Mouse (Mus musculus): ENCODE measurements at regions not wholly inside any gene's neighbourhood (a gene's known extent, or its start where the extent isn't known, plus 50 kb on each side); places are given as distances from the start of the nearest gene placed in this dataset.

- no peak for DNase-seq (ENCODE audit: low read depth)
Measured at GRCm38 (mm10) chr5:126019781-126020180, 488.2 kb downstream of the Tmem132b start.

DNA sequence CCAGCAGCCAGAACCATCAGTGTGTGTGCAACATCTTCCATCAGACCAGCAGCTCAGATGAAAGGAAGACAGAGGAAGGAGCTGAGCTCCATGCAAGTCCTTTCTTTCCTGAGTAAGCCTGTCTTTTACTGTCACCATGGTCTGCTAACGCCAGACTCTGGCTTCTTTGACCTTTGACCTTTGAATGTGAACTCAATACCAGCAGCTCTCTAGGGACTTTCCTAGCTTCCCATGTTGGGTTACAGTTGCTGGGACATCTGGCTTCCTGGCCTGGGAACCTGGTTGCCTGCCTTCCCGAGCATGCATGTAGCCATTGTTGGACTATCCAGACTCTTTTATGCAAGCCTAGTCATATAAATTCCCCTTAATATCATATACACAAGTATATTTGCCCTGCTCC is 492.3 kb downstream of the Tmem132b start:
- DNase-seq (ENCODE audit: low read depth) = no peak

GRCm38 (mm10) chr5:126034846-126035245 is 503.3 kb downstream of the Tmem132b start:
- DNase-seq (ENCODE audit: low read depth) = no peak

- DNase-seq (ENCODE audit: low read depth) = no peak
Measured at GRCm38 (mm10) chr5:126036686-126037085, 505.1 kb downstream of the Tmem132b start.

DNA sequence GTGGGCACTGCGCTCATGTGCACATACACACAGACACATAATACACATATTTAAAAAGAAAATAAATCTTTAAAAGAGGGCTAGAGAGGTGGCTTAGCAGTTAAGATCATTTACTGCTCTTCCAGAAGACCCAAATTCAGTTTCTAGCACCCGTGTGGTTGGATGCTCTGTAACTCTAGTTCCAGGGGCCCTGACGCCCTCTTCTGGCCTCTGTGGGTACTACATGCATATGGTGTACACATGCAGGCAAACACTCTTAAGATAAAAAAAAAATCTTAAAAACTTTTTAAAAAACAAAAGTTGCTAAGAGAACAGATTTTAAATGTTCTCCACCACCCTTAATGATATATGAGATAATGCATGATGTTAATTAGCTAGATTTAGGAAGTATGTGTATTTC is 514.2 kb downstream of the Tmem132b start:
- no peak for DNase-seq (ENCODE audit: low read depth)

GRCm38 (mm10) chr5:126063644-126064043 is 532.1 kb downstream of the Tmem132b start:
- DNase-seq (ENCODE audit: low read depth) = no peak

DNA sequence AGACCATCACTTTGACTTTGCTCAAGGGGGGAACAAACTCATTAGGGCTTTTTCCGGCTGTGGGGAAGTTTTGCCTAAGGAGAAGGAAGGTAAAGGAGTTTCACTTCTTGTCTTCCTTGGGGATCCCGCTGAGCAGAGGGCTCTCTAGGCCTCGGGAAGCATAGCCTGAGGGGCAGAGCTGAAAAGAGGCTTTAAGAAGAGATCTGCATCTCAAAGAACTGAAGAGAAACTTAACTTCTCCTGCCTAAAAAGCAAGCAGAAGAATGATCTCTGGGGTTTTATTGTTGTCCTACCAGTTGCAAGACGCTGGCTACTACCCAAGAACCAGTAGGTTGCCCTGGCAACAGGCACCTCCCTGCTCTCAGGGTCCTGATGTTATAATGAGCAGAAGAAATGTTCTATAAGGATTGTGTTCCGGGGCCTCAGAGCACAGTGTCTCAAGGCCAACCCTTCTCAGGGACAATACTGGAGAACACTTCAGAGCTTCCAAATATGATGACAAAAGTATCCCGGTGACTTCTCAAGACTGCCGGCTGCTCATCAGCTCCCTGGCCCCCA is 547.8 kb downstream of the Tmem132b start:
- no peak for DNase-seq (ENCODE audit: low read depth)

GRCm38 (mm10) chr5:126088251-126088914 is 556.8 kb downstream of the Tmem132b start:
- DNase-seq (ENCODE audit: low read depth) = no peak

- no peak for DNase-seq (ENCODE audit: low read depth)
Measured at GRCm38 (mm10) chr5:126093196-126093595, 561.6 kb downstream of the Tmem132b start.

- no peak for DNase-seq (ENCODE audit: low read depth)
Measured at GRCm38 (mm10) chr5:126096616-126097261, 565.2 kb downstream of the Tmem132b start.

- no peak for DNase-seq (ENCODE audit: low read depth)
Measured at GRCm38 (mm10) chr5:126097262-126097628, 565.7 kb downstream of the Tmem132b start.

DNA sequence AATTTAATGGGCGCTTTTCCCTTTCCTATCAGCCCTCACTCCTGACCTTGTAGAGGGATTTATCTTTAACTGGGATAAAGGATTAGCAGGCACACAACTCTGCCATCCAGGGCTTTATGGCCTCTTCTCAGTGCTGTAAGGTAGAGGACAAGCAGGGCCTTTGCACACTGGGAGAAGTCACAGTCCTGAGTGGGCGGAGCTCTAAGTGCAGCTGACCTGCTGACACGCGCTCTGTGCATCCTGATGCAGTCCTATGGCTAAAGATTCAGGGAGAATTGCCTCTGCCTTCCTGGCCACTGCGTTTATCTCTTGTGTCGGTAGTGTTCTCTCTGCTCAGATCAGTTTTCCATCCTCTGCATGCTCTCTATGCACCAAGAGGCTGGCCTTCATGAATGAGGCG is 566.9 kb downstream of the Tmem132b start:
- DNase-seq (ENCODE audit: low read depth) = no peak

GRCm38 (mm10) chr5:126099931-126100330 is 568.4 kb downstream of the Tmem132b start:
- DNase-seq (ENCODE audit: low read depth) = no peak

DNA sequence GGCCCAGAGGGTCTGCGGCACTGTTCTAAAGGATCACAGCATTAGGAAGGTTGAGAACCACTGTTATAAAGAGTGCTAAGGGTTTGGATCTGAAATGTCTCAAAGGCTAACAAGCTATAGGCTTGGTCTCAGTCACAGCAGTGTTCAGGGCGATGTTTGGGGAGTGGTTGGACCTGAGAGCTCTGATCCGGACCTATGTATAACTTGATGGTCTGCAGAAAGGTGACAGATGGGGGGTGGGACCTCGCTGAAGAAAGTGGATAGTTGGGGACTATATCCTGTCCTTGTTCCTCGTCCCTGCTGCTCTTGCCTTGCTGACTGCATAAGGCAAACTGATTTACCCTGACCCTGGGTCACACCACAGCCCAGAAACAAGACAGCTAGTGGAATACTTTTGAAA is 572.9 kb downstream of the Tmem132b start:
- no peak for DNase-seq (ENCODE audit: low read depth)

DNA sequence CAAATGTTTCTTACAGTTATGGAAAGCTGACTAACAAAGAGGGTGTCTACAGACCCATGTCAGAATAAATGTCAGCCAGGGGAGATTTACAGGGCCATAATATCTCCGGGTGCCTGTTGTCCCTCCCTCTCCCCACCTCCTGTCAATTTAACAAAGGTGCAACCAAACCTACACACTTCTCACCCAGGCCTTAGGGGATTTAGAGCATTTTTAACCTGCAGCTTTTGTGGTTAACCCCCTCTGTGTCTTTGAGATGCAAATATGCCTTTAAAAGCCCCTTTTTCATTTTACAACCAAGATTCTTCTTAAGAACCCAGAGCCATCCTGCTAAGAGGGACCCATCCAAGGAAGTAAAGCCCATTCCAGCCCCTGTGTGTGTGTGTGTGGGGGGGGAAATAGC is 573.3 kb downstream of the Tmem132b start:
- no peak for DNase-seq (ENCODE audit: low read depth)

DNA sequence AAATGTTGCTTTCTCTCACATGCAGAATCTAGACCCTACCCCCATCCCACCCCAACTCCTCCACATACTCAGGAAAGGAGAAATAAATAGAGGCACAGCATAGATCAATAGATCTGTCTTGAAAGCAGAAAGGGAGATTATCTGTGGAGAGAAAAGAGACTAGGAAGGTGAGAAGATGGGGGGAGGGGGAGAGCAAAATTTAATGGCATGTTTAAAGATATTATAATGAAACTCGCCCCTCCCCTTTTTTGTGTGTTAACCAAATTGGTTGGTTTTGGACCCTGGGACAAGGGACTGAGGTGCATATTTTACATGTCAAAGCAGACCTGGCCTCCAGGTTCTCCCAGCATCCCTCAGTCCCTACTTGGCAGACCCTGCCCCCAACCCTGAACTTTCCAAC is 573.9 kb downstream of the Tmem132b start:
- DNase-seq (ENCODE audit: low read depth) = no peak

DNA sequence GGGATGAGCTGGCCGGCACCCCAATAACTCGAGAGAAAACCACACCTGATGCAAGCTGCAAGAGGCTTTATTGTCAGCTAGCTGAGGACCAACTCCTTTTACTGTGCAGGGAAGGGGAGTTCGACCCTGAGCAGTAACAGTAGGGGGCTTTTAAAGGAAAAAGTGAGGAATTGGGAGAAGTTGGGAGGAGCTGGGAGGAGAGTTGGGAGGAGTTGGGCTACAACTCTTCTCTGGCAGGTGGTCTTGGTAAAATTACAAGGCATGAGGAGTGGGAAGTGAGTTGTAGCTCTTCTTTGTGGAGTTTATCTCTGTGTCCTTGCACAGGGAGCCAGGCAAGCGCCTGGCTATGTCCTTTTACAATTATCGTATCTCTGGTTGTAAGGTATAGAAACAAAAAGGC is 575.4 kb downstream of the Tmem132b start:
- DNase-seq (ENCODE audit: low read depth) = no peak

DNA sequence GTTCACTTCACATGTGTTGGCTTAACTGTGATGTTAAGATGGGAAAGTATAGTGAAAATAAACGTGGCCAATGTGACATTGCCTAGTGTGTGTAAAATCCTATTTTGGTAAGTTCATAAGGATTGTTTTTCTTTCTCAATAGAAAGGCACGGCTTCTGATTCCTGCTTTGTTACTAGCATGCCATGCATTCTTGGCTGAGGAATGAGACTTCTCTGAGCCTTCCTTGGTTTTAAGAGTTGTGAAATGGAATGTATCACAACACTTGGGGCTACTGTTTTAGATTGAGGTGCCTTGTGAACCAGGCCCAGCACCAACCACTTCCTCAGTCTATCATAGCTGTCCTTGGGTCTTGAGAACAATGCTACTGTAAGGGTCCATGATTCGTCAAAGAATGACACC is 577.3 kb downstream of the Tmem132b start:
- DNase-seq (ENCODE audit: low read depth) = no peak

DNA sequence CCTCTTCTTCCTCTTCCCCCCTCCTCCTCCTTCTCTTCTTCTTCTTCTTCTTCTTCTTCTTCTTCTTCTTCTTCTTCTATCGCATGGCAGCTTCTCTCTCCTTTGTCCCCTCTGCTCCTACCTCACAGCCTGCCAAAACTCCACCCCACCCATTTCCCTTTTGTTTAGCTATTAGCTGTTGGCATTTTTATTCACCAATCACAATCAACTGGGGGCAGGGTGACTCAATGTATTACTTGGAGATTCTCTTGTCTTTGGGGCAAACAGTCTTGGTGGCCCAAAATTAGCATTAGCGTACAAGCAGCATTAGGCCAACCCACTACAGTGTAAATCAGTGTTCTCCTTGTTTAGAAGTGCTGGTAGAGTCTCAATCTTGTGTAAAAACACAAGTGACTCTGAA is 585.7 kb downstream of the Tmem132b start:
- no peak for DNase-seq (ENCODE audit: low read depth)

- no peak for DNase-seq (ENCODE audit: low read depth)
Measured at GRCm38 (mm10) chr5:126117906-126118521, 586.4 kb downstream of the Tmem132b start.

- DNase-seq (ENCODE audit: low read depth) = no peak
Measured at GRCm38 (mm10) chr5:126118731-126119130, 587.2 kb downstream of the Tmem132b start.

- no peak for DNase-seq (ENCODE audit: low read depth)
Measured at GRCm38 (mm10) chr5:126123216-126123615, 591.6 kb downstream of the Tmem132b start.

DNA sequence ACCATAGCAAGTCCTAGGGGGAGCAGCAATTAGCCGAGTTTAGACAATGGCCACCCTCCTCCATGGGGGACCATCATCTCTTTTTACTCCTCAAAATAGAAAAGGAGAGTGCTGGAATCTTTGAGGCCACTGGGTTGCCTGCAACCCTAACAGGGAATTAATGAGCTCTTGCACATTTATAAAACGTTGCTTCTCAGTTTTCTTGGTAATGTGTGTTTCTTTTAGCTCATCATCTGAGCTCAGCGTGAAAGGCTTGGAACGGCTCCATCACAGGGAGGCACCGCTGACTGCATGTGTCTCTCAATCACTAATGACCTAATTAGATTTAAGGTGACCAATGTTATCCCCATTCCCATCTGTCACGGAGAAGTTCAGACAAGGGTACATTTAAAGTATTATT is 595.9 kb downstream of the Tmem132b start:
- DNase-seq (ENCODE audit: low read depth) = no peak

Data from naive thymus-derived CD4-positive, alpha-beta T cell, adult 2 months (primary cell).